Mouse (Mus musculus) liver, embryonic 15.5 days (tissue): ENCODE measurements around the gene Rpl6. TPM values are rescaled to one million over a fixed set of nuclear protein-coding genes. Genes with fewer than 3 reads are reported as not detected.
A peak's percentile ranks its signal among the peaks of the same experiment; 100 is the strongest.
"Not testable (repeated sequence)": the region's sequence is repeated elsewhere in the genome, so short reads cannot be mapped to it uniquely, and the experiment has no call there.

Experiments used
- ATAC-seq: fragments of 200-750 bp; cut with Nextera tagmentation; 2 replicates; pipeline ENCODE4 v1.8.0; 2017; ENCODE audit warnings: moderate number of reproducible peaks, mild to moderate bottlenecking, moderate library complexity; ENCODE audit not compliant: insufficient read depth
- H3K27ac ChIP-seq: fragments of 300-500 bp; sonication (generic); replicated peaks from 2 replicates; pipeline ENCODE4 v1.5.1; 2015; ENCODE audit warnings: mild to moderate bottlenecking, inconsistent platforms
- H3K27me3 ChIP-seq: fragments of 300-500 bp; sonication (generic); 2 replicates; pipeline ENCODE4 v1.6.1; 2015; ENCODE audit warnings: mild to moderate bottlenecking, inconsistent platforms
- H3K36me3 ChIP-seq: fragments of 300-500 bp; sonication (generic); replicated peaks from 2 replicates; pipeline ENCODE4 v1.6.1; 2015; ENCODE audit warnings: moderate library complexity, mild to moderate bottlenecking, inconsistent platforms
- H3K4me1 ChIP-seq: fragments of 300-500 bp; sonication (generic); replicated peaks from 2 replicates; pipeline ENCODE4 v1.6.1; 2015; ENCODE audit warnings: inconsistent platforms
- H3K4me2 ChIP-seq: fragments of 300-500 bp; sonication (generic); 2 replicates; pipeline ENCODE4 v1.6.1; 2015; ENCODE audit warnings: moderate library complexity, mild to moderate bottlenecking, inconsistent platforms
- H3K4me3 ChIP-seq: fragments of 300-500 bp; sonication (generic); replicated peaks from 2 replicates; pipeline ENCODE4 v1.5.1; 2015; ENCODE audit warnings: mild to moderate bottlenecking, inconsistent platforms
- H3K9ac ChIP-seq: fragments of 300-500 bp; sonication (generic); 2 replicates; pipeline ENCODE4 v1.6.1; 2015; ENCODE audit warnings: moderate library complexity, mild to moderate bottlenecking, inconsistent platforms
- H3K9me3 ChIP-seq: fragments of 300-500 bp; sonication (generic); replicated peaks from 2 replicates; pipeline ENCODE4 v1.6.1; 2016; ENCODE audit warnings: inconsistent platforms
- WGBS: fragments of 180-500 bp; shearing (Covaris S2); methylation state at CpG from one replicate; pipeline ENCODE4 v1.1.7; 2015; ENCODE audit warnings: mixed read lengths; ENCODE audit not compliant: insufficient replicate concordance; 5-methylcytosine and 5-hydroxymethylcytosine counted together
- polyA plus RNA-seq: library from polyadenylated mRNA; unstranded; fragments of >200 nt; fragmentation: Nextera tagmentation; extraction: Ambion mirVana; gene quantifications from 2 replicates; pipeline ENCODE4 v1.2.1, GENCODE M21; 2015

Rpl6 gene
- polyA plus RNA-seq, 1 experiment from 2014 or later = 338 TPM

GRCm38 (mm10) chr5:121197337-121197736 lies 6.9 kb upstream of the Rpl6 start:
- no peaks in the 10 kb centered on the region for H3K27me3 ChIP-seq
- 69% methylated on average over 2 of the region's 2 CpGs for WGBS
- no peak for ATAC-seq

GRCm38 (mm10) chr5:121198376-121198775 lies 5.9 kb upstream of the Rpl6 start:
- Histone ChIP-seq H3K36me3 (no peaks in the 10 kb centered on the region), H3K9ac (no peak overlapping the region)

More at GRCm38 (mm10) chr5:121197337-121197736, 6.9 kb upstream of the Rpl6 start:
- H3K9me3 ChIP-seq = no peaks in the 10 kb centered on the region
- no peak overlapping the region for H3K9ac ChIP-seq
- peaks cover 67% of the 10 kb centered on the region for H3K4me1 ChIP-seq
- H3K27ac ChIP-seq = peak overlapping the region; percentile 75
- no peak overlapping the region for H3K4me3 ChIP-seq
- H3K36me3 ChIP-seq = no peaks in the 10 kb centered on the region
- no peak overlapping the region for H3K4me2 ChIP-seq

DNA sequence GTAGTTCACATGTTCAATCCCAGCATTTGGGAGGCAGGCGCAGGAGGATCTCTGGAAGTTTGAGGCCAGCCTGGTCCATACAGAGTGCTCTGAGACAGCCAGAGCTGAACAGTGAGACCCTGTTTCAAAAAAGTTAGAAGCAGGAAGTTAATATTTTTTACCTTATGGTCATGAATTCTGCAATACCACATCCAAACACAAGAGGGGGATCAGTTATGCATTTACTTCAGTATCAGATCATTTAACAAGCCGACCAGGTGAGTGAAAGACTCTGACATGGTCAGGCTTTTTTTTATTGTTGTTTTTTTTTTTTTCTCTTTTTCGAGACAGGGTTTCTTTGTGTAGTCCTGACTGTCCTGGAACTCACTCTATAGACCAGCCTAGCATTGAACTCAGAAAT lies 2.5 kb upstream of the Rpl6 start:
- Histone ChIP-seq H3K4me3 (no peak overlapping the region), H3K4me1 (peaks cover 45% of the 10 kb centered on the region), H3K9me3 (no peaks in the 10 kb centered on the region), H3K9ac (no peak overlapping the region), H3K4me2 (no peak overlapping the region), H3K27ac (no peak overlapping the region), H3K27me3 (no peaks in the 10 kb centered on the region), H3K36me3 (peaks cover 13% of the 10 kb centered on the region)
- 22% methylated on average over 3 of the region's 3 CpGs for WGBS
- ATAC-seq = no peak

More at GRCm38 (mm10) chr5:121198376-121198775, 5.9 kb upstream of the Rpl6 start:
- WGBS = 20% methylated on average over 5 of the region's 5 CpGs
- Histone ChIP-seq H3K9me3 (no peaks in the 10 kb centered on the region), H3K27me3 (no peaks in the 10 kb centered on the region), H3K27ac (peak overlapping the region; percentile 58; the same call in 1 of the 2 replicates), H3K4me3 (no peak overlapping the region), H3K4me2 (no peak overlapping the region), H3K4me1 (peaks cover 57% of the 10 kb centered on the region)
- ATAC-seq = no peak

DNA sequence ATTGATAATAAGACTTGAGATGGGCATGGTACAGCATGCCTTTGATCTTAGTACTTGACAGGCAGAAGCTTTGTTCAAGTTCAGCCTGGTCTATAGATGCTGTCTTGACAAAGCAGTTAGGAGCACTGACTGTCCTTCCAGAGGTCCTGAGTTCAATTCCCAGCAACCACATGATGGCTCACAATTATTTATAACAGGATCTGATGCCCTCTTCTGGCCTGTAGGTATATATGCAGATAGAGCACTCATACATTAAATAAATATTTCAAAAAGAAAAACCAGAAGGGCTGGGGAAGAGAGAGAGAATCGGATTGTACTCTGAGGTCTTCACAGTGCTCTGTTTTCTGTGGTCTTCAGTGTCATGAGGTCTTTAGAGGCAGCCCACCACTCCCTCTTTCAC lies 1.8 kb upstream of the Rpl6 start:
- Histone ChIP-seq H3K9me3 (no peaks in the 10 kb centered on the region), H3K9ac (no peak overlapping the region), H3K4me3 (no peak overlapping the region), H3K27ac (no peak overlapping the region), H3K36me3 (peaks cover 20% of the 10 kb centered on the region), H3K4me1 (peaks cover 45% of the 10 kb centered on the region), H3K27me3 (no peaks in the 10 kb centered on the region), H3K4me2 (no peak overlapping the region)
- 61% methylated on average over 1 of the region's 1 CpGs for WGBS
- no peak for ATAC-seq

DNA sequence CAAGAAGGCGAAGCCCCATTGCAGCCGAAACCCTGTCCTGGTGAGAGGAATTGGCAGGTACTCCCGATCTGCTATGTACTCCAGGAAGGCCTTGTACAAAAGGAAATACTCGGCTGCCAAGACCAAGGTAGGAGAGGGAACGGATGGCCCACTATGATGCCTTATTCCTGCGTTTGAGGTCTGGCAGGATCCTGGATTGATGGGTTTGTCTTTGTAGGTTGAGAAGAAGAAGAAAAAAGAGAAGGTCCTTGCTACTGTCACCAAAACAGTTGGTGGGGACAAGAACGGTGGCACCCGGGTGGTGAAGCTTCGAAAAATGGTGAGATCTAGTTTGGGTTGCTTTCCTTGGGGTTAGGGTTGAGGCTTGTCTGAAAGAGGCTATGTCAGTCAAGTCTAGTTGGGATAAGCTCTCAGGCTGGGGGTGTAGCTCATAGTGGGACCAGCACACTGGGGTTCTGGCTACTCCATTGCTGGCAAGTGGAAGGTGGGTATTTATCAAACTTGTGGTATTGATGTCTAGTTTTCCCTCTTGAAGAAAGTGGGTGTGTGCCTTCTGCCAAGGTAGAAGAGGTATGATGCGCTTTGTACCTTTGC lies 1.4 kb downstream of the Rpl6 start:
- H3K27me3 ChIP-seq, ATAC-seq, H3K9me3 ChIP-seq: not testable (repeated sequence)
- Histone ChIP-seq H3K4me2 (peak overlapping the region; percentile 77), H3K4me3 (peak overlapping the region; percentile 81), H3K4me1 (peaks cover 43% of the 10 kb centered on the region), H3K9ac (peak overlapping the region; percentile 91), H3K36me3 (peaks cover 52% of the 10 kb centered on the region), H3K27ac (peak overlapping the region; percentile 78)
- WGBS = 37% methylated on average over 9 of the region's 10 CpGs

- peaks cover 61% of the 10 kb centered on the region for H3K36me3 ChIP-seq
- no peaks in the 10 kb centered on the region for H3K27me3 ChIP-seq
- no peaks in the 10 kb centered on the region for H3K9me3 ChIP-seq
- H3K4me3 ChIP-seq = peak overlapping the region; percentile 81
- WGBS = 66% methylated on average over 9 of the region's 9 CpGs
- H3K9ac ChIP-seq = peak overlapping the region; percentile 91
- H3K27ac ChIP-seq = peak overlapping the region; percentile 78; the same call in 1 of the 2 replicates
- peaks cover 43% of the 10 kb centered on the region for H3K4me1 ChIP-seq
- ATAC-seq = no peak
- peak overlapping the region; percentile 77 for H3K4me2 ChIP-seq
Measured at GRCm38 (mm10) chr5:121206540-121206939, 2.3 kb downstream of the Rpl6 start.

DNA sequence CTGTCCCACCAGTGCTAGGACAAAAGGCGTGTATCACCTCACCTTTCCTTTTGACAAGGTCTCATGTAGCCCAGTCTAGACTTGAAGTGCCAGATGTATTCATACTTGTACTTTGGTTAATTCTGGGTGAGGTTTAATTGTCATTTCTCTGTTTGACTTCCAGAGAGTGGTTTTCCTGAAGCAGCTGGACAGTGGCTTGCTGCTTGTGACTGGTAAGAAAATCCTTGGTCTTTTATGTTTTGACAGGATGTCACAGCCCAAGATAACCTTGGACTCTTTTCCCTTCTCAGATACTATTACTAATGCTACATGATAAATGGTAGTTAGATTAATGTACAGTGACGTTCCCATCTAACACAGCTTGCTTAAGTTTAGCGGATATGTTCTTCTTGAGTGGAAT lies 2.7 kb downstream of the Rpl6 start:
- peak overlapping the region; percentile 77 for H3K4me2 ChIP-seq
- H3K27me3 ChIP-seq = no peaks in the 10 kb centered on the region
- H3K9me3 ChIP-seq = no peaks in the 10 kb centered on the region
- H3K27ac ChIP-seq = 0 out of 2 replicates have a peak overlapping the region, but pooled peaks have one; percentile 6
- H3K36me3 ChIP-seq = peaks cover 65% of the 10 kb centered on the region
- peak overlapping the region; percentile 81; the same call in 1 of the 2 replicates for H3K4me3 ChIP-seq
- ATAC-seq = no peak
- H3K4me1 ChIP-seq = peaks cover 39% of the 10 kb centered on the region
- 0 out of 2 replicates have a peak overlapping the region, but pooled peaks have one; percentile 91 for H3K9ac ChIP-seq
- 69% methylated on average over 3 of the region's 3 CpGs for whole genome bisulfite sequencing

- Histone ChIP-seq H3K4me1 (peaks cover 39% of the 10 kb centered on the region), H3K9ac (no peak overlapping the region), H3K27me3 (no peaks in the 10 kb centered on the region), H3K4me2 (no peak overlapping the region), H3K4me3 (no peak overlapping the region), H3K9me3 (no peaks in the 10 kb centered on the region), H3K36me3 (peaks cover 78% of the 10 kb centered on the region), H3K27ac (peak overlapping the region; percentile 60)
- 81% methylated on average over 9 of the region's 9 CpGs for WGBS
- no peak for ATAC-seq
Measured at GRCm38 (mm10) chr5:121209755-121210600, 5.7 kb downstream of the Rpl6 start.

DNA sequence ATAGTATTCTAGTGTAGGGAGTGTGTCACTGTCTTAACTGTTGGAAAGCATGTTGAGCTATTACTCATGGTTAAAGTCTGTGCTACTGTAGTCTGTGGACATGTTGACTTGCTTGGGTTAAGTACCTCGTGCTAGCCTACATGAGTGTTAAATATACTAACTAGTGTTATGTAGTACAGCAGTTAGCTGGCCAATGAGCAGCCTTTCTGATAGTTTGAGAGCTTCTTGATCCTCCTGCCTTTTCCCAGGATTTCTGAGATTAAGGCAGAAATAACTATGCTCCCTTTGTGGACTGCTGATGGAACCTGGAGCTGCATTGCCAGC lies 6.3 kb downstream of the Rpl6 start:
- H3K27me3 ChIP-seq = no peaks in the 10 kb centered on the region
- H3K27ac ChIP-seq = peak overlapping the region; percentile 60
- H3K4me1 ChIP-seq = peaks cover 43% of the 10 kb centered on the region
- ATAC-seq = no peak
- no peak overlapping the region for H3K9ac ChIP-seq
- H3K4me3 ChIP-seq = no peak overlapping the region
- peaks cover 77% of the 10 kb centered on the region for H3K36me3 ChIP-seq
- no peak overlapping the region for H3K4me2 ChIP-seq
- no peaks in the 10 kb centered on the region for H3K9me3 ChIP-seq
- 86% methylated on average over 1 of the region's 1 CpGs for WGBS

GRCm38 (mm10) chr5:121212108-121212507 lies 7.8 kb downstream of the Rpl6 start:
- Histone ChIP-seq H3K27me3 (no peaks in the 10 kb centered on the region), H3K4me3 (no peak overlapping the region), H3K9ac (no peak overlapping the region), H3K4me1 (peaks cover 41% of the 10 kb centered on the region), H3K9me3 (no peaks in the 10 kb centered on the region), H3K36me3 (peaks cover 61% of the 10 kb centered on the region), H3K4me2 (no peak overlapping the region), H3K27ac (0 out of 2 replicates have a peak overlapping the region, but pooled peaks have one; percentile 5)
- ATAC-seq = no peak
- 82% methylated on average over 6 of the region's 6 CpGs for WGBS

GRCm38 (mm10) chr5:121214707-121215106 lies 10.4 kb downstream of the Rpl6 start:
- WGBS = 43% methylated on average over 7 of the region's 7 CpGs
- H3K27ac ChIP-seq = peak overlapping the region; percentile 99
- peaks cover 50% of the 10 kb centered on the region for H3K4me1 ChIP-seq

More at GRCm38 (mm10) chr5:121214707-121215106, 10.4 kb downstream of the Rpl6 start:
- no peak for ATAC-seq
- Histone ChIP-seq H3K4me3 (no peak overlapping the region), H3K4me2 (no peak overlapping the region), H3K36me3 (peaks cover 35% of the 10 kb centered on the region), H3K9ac (no peak overlapping the region), H3K9me3 (no peaks in the 10 kb centered on the region), H3K27me3 (no peaks in the 10 kb centered on the region)
